Mouse (Mus musculus) embryo, embryonic 9.5 days (tissue): ENCODE data around the gene Spty2d1.
A peak's percentile ranks its signal among the peaks of the same experiment; 100 is the strongest.
"Not testable (repeated sequence)": the region's sequence is repeated elsewhere in the genome, so short reads cannot be mapped to it uniquely, and the experiment has no call there.

ENCODE experiments used
- DNase-seq: peaks from one replicate; pipeline ENCODE4 v3.0.0-alpha.2; 2017; ENCODE audit errors: extremely low spot score

Spty2d1 gene

DNA sequence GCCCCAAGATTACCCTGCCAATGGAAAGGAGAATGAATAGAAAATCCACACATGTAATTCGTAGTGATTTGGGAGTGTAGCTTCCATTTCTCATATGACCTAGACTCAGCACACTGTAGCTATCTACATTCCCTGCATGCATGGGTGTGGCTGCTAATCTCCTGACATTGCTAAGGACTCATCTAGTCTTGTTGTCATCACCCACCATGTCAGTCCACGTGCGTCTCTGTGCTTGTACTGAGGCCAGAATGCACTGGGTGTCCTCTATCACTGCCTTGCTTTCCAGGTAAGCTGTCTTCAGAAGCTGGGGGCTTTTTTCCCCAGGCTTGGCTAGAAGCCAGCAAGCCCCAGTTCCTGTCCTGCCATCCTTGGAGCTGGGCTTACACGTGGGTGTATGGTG, 18.8 kb downstream of the Spty2d1 start:
- not testable (repeated sequence) for DNase-seq

DNA sequence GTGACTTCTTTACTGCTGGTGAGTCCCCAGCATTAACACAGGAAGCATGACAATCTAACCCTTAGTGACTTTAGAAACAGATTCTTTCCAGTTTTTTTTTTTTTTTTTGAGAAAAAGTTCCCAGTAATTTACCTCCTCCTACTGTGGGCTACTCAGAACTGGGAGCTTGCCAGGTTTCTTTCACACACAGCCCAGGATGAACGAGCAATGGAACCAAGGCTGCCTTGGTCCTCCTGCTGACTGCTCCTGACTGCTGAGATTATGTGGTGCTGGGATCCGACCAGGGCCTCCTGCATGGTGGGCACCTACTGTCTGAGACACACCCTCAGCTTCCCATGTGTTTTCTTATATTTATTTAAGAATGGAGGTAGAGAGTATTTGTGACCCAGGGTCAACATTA, 21.1 kb downstream of the Spty2d1 start:
- DNase-seq = no peak

DNA sequence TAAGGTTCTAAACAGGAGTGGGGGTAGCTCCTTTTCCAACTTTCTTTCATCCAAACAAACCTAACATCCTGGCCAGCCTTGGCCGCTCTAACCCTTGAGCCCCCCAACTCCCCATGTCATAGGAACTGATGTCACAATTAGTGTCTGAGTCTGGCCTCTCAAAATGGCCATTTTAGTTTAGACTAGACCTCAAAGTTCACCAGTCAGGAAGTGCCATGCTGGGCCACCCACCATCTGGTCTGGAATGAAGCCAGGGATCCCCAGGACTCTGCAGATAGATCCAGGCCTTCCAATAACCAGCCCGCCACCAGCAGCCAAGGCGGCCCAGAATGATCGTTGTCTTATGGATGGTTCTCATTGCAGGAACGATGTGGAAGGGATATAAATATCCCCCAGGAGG, 21.6 kb downstream of the Spty2d1 start:
- no peak for DNase-seq

DNA sequence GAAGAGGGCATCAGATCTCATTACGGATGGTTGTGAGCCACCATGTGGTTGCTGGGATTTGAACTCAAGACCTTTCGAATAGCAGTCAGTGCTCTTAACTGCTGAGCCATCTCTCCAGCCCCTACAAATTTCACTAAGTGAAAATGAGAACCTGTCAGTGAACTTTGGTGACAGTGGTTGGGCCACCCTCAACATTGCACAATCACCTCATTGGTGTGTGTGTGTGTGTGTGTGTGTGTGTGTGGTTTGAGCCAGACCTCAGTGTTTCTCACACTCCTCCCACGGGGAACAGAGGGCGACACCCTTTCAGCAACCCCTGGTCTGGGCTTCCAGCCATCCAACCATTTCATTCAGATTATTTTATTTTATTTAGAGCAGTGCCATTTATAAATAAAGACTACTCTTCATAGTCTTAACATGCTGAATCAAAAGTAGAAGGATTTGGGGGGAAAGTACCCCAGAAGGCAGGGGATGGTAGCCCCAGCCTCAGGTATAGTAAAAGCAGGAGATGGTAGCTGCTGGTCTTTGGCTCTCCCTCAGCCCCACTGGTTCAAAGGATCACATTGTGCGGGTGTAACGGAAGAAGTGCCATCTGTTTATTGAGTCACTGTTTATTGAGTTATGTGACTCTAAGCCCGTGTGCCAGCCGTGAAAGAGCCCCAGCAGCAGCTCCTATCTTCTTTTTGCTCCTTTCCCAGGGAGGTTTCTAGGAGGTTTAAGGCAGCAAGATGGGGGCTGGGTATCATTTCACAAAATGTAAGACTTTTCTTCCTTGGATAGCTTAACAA, 22.3 kb downstream of the Spty2d1 start:
- DNase-seq = no peak

DNA sequence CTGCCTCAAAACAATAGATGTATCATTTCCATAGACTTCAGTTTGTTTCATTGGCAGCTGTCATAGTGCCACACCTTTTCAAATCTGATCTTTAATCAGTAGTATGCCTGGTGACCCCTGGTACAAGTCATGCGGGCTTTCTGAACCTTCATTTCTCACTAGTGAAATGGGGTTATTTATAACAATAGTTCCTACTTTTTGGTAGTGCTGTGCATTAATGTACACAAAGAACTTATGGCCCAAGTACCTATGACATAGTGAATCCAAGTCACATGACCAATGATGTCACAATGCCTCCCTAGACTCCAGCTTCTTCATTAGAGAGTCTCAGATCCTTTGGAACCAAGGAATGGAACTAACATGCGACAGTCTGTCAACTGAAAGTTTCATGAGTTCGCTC, 24.9 kb downstream of the Spty2d1 start, which contains the start of gene Gm9999:
Gene Gm9999, plus strand, starts transcription at position 301 of the 400 bp plus-strand sequence.
- no peak for DNase-seq

DNA sequence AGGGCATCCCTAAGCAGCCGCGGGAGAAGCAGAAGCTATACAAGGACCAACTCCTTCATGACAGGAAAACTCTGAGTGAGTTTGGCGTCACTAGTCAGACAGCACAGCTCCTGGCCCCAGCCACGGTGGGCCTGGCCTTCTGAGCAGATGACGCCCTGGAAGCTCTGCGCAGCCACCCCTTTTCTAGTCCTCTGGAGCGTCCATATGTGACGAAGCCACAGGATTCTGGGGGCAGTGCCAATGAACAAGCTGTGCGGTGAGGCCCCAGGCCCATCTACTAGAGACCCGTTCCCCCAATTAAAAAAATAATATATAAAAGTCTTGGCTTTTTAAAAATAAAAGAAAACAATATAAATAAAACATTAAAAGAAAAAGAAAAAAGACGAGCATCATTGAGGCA, 32.8 kb downstream of the Spty2d1 start:
- no peak for DNase-seq

DNA sequence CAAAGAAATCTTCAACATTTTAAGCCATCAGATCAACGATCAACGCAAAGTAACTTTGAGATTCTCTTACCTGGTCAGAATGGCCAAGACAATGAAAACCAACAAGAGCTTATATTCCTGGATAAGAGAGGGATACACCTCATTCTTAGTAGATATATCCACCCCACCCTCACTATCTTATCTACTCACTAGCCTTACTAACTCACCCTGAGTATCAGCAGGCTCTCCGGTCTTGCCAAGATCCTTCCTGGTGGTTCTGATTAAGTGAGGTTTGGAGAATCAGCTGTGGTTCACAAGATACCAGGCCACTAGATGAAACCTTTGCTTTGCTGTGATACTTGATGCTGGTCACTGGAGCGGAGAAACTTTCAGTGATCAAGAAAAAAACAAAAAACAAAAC, 33.6 kb downstream of the Spty2d1 start:
- no peak for DNase-seq

DNA sequence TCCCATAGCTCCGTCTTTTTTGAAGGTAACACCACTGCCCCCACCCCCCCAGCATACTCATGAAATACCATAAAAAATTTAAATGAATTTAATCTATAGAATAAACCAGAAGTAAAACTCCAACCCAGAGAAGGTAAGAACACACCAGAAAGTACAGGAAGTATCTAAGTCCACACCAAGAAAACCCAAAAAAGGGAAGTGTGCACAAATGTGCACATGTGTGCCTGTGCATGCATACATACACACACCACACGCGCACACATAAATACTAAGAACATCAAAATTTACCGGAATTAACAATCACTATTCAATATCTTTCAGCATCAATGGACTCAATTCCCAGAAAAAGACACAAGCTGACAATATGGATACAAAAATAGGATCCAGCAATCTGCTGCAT, 38.3 kb downstream of the Spty2d1 start:
- no peak for DNase-seq

DNA sequence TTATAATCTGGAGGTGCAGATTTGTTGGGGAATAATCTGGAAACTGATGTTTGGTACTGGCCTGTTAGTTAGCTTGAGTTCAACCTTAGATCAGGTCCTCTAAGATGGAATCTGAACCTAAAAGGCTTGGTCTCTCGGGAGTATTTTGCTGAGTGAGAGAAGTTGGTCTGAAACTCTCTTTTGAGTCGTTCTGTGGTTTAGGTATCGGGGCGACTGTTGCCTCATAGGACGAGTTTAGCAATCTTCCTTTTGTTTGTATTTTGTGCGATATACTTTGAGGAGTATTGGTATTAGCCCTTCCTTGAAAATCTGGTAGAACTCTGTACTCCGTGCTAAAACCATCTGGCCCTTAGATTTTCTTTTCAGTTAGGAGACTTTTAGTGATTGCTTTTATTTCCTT, 44.1 kb downstream of the Spty2d1 start:
- no peak for DNase-seq

DNA sequence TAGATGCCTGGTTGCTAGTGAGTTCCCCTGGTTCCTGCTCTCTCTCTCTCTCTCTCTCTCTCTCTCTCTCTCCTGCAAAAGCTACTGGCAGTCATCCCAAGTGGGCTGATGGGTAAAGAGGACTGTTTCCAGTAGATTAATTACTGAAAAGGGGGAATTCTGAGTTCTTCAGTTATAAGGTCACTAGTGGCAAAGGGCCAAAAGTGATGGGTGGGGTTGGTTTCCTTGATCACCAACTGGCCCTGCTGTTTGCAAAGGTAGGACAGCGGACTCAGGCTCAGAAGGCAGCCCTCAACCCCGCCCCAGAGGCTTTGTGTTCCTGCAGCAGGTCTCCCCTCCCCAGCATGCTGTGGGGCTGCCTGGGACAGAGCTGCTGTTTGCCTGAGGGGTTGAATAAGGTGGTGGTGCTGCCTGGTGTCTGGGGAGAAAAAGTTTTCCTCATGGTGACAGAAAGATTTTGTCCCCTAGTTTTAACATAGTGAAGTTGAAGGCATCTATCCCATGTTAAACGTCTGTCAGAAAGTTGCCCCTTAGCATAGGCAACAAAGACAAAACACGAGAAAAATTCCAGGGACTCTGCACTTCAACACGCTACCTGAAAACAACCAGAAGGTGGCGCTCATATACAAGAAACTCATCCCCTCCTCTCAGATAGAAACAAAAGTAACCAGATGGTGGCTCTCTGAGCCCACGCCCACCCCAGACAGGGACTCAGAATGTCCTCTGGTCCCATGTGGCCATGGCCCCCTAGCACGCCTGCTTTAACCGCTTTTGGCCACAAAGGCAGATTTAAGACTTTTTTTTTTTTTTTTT, 45.2 kb downstream of the Spty2d1 start:
- DNase-seq = peak; percentile 84

DNA sequence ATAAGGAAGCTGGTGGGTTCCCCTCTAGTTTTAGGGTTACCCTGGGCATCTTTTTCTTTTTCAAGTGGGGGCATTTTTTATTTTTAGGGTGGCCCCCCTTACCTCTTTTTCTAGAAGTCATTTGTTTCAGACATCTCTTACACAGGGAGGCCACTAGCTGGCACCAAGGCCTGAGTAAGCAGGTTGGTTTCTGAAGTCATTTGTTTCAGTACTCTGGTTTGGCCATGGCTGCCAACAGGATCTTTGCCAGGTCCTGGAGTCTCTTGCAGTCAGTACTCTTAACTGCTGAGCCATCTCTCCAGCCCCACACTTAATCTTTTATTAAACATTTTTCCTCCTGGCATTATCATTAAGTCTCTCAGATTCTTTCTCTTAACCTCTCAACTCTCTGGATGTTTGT, 46.1 kb downstream of the Spty2d1 start:
- DNase-seq = no peak

DNA sequence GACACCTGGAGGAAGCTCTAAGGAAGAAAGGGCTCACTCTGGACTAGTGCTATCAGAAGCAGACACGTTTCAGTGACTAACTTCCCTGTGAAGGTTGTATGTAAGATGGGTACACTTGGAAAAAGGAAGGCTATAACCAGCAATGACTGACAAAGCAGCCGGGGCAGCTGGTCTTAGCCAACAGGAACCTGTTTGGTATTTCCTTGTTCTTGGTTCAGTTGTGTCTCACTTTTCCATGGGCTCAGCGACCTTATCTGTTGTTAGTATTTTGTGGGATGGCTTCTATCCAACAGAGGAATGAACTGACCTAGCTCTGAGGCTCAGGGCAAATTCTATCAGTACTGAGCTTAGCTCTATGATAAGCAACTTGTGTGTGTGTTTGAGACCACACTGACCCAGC, 47.2 kb downstream of the Spty2d1 start:
- no peak for DNase-seq

DNA sequence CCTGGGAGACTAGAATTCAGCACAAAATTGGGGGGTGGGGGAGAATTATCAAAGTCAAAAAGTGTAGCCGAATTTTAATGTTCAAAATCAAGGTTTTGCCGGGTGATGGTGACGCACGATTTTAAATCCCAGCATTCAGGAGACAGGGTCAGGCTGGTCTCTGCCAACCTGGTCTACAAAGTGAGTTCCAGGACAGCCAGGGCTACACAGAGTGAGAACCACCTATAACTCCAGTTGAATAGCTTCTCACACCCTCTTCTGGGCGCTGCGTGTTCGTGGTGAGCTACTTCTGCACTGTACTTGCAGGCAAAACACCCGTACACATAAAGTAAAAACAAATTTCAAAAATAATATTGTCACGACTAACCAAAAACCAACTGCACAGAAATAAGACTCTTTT, 49.4 kb downstream of the Spty2d1 start:
- no peak for DNase-seq

DNA sequence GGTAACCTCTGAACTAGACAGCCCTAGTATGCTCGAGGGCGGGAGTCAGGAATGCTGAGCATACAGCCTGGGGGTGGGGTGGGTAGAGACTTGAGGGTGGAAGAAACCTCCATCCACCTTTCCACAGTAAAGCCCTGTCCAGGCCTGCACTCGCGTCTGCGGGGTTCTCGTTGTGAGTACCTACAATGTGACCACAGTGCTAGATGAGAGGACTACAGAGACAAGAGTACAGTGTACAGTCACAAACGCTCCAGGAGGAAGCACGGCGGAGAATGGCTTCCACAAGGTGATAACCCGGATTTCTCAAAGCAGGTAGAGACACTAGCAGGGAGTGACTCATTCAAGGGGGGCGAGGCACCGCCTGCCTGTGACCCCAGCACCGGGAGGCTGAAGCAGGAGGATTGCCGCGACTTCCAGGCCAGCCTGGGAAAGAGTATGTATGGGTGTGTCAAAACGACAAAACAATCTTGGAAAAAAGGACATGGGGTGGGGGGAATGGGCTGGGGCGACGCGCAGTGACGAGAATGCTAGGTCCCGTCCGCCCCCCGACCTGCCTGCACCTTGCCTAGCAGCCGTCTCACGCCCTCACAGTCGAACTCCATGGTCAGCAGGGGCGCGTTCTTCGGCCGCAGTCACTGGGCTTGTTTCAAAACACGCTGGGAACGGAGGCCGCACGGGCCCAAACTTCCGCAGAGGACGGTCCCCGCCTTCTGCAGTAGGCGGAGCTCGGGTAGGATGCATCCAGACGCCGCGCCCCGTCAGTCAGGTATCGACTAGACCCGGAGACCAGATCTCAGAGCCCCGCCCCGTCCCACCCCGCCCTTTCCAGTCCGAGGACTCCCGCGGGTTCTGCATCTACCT, 50.1 kb downstream of the Spty2d1 start, which contains the start of gene Uevld:
Gene Uevld, minus strand, starts transcription at position 697 of the 861 bp plus-strand sequence.
- DNase-seq = peak; percentile 97
